Mouse (Mus musculus): ENCODE measurements around the gene Ccdc170. TPM values are rescaled to one million over a fixed set of nuclear protein-coding genes. Genes with fewer than 3 reads are reported as not detected.

Ccdc170 gene
- polyA plus RNA-seq, 1 experiment from 2014 or later = not detected

- WGBS = 84% methylated on average over 2 of the region's 2 CpGs
- Histone ChIP-seq H3K9me3 (ENCODE audit: control insufficient read depth) (no peaks in the 10 kb centered on the region), H3K27ac (ENCODE audit: low read depth, low read length) (no peak overlapping the region), H3K9ac (ENCODE audit: low read depth, low read length) (no peak overlapping the region), H3K27me3 (replicated peaks; ENCODE audit: control insufficient read depth, insufficient read depth, low read length) (no peaks in the 10 kb centered on the region), H3K4me3 (ENCODE audit: low read depth, low read length) (no peak overlapping the region), H3K4me1 (replicated peaks; ENCODE audit: control insufficient read depth, insufficient read depth, low read length) (no peaks in the 10 kb centered on the region), H3K4me2 (replicated peaks; ENCODE audit: low read depth) (no peak overlapping the region), H3K36me3 (ENCODE audit: control insufficient read depth, insufficient read depth) (no peaks in the 10 kb centered on the region)
- no peak for TF ChIP-seq CTCF (IDR thresholded peaks at IDR 0.05; ENCODE audit: low read depth)
- ATAC-seq = no peak
Observed at GRCm38 (mm10) chr10:4610234-4610633, 127.9 kb downstream of the Ccdc170 start.

GRCm38 (mm10) chr10:4611386-4612155 lies 129.3 kb downstream of the Ccdc170 start, which contains the start of gene Esr1:
Gene Esr1, plus strand, starts transcription at chr10:4611593.
- H3K9me3 ChIP-seq (ENCODE audit: control insufficient read depth) = no peaks in the 10 kb centered on the region
- no peak for ATAC-seq
- H3K9ac ChIP-seq (ENCODE audit: low read depth, low read length) = no peak within 1 kb of the TSS
- H3K4me2 ChIP-seq (replicated peaks; ENCODE audit: low read depth) = peak within 1 kb of the TSS; percentile 75
- H3K27ac ChIP-seq (ENCODE audit: low read depth, low read length) = no peak within 1 kb of the TSS
- no peaks in the 10 kb centered on the region for H3K4me1 ChIP-seq (replicated peaks; ENCODE audit: control insufficient read depth, insufficient read depth, low read length)
- TF ChIP-seq CTCF (IDR thresholded peaks at IDR 0.05; ENCODE audit: low read depth) = peak; percentile 35
- no peaks in the 10 kb centered on the region for H3K36me3 ChIP-seq (ENCODE audit: control insufficient read depth, insufficient read depth)
- peak within 1 kb of the TSS; percentile 29 for H3K4me3 ChIP-seq (ENCODE audit: low read depth, low read length)
- H3K27me3 ChIP-seq (replicated peaks; ENCODE audit: control insufficient read depth, insufficient read depth, low read length) = no peaks in the 10 kb centered on the region
- WGBS = 18% methylated on average over 13 of the region's 13 CpGs

Other genes with a start within 250 kb of the Ccdc170 start
- gene Akap12, start 216.1 kb upstream of the Ccdc170 start, polyA plus RNA-seq (2015; fragmentation: Nextera tagmentation; extraction: Ambion mirVana) = 15.4 and 16.7 TPM in 2 replicates
- 5.1 and 5.6 TPM in 2 replicates for gene Zbtb2, start 94.4 kb upstream of the Ccdc170 start, polyA plus RNA-seq (2015; fragmentation: Nextera tagmentation; extraction: Ambion mirVana)
- 24.8 and 26.8 TPM in 2 replicates for gene Rmnd1, start 50.1 kb upstream of the Ccdc170 start, polyA plus RNA-seq (2015; fragmentation: Nextera tagmentation; extraction: Ambion mirVana)
- gene Armt1, start 50.0 kb upstream of the Ccdc170 start, polyA plus RNA-seq (2015; fragmentation: Nextera tagmentation; extraction: Ambion mirVana) = 9.5 and 10.3 TPM in 2 replicates
- gene Esr1, start 129.1 kb downstream of the Ccdc170 start, polyA plus RNA-seq (2015; fragmentation: Nextera tagmentation; extraction: Ambion mirVana) = 0.77 and 0.90 TPM in 2 replicates